Mouse (Mus musculus): ENCODE measurements around the gene Bcam. TPM values are rescaled to one million over a fixed set of nuclear protein-coding genes. Genes with fewer than 3 reads are reported as not detected.

Bcam gene
- polyA plus RNA-seq (2012; rRNA removed) (6.3 and 7.6 TPM in 2 replicates), polyA plus RNA-seq (2014; fragmentation: Nextera tagmentation; extraction: Ambion mirVana) (4.9 and 6.6 TPM in 2 replicates)

DNA sequence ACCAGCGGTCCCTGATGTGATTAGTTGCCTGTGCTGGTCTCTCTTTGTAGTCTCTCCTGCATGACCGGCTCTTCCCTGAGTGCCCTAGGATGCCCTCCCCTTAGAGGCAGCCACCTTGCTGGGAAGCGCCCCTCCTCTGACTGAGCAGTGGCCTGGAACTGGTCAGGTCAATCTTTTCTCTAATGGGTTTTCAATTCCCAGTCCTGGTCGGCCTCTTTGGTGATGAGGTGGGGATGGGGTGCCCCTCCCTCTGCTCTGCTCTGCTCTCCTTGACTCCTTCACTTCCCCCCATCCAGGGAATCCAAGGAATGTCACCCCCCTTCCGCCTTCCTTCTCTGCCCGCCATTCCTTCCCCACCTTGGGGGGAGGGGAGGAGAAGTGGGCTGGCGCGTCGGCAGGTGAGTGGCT is at the start of gene Bcam:
Gene Bcam, minus strand, starts transcription at position 33 of the 408 bp plus-strand sequence.
- peaks cover 28% of the 10 kb centered on the region for H3K27me3 ChIP-seq (ENCODE audit: control insufficient read depth, insufficient read depth, low read length)
- TF ChIP-seq CTCF (IDR thresholded peaks at IDR 0.05; ENCODE audit: low read depth) (no peak), EP300 (IDR thresholded peaks at IDR 0.05; ENCODE audit: low read depth) (no peak)
- H3K4me2 ChIP-seq (ENCODE audit: low read depth) = peak within 1 kb of the TSS; percentile 64
- peak within 1 kb of the TSS; percentile 18; the same call in 1 of the 2 replicates for H3K9ac ChIP-seq (replicated peaks)
- no peak for DNase-seq (ENCODE audit: low read depth in 3 of 3, low spot score in 3 of 3)
- WGBS (ENCODE audit: insufficient replicate concordance) = 6% methylated on average over 9 of the region's 9 CpGs
- H3K36me3 ChIP-seq (replicated peaks; ENCODE audit: control insufficient read depth, insufficient read depth, low read depth) = no peaks in the 10 kb centered on the region
- no peaks in the 10 kb centered on the region for H3K9me3 ChIP-seq (ENCODE audit: control insufficient read depth, low read length)
- 0 out of 4 replicates have a peak, but pooled peaks cover 0 to 2% of the 10 kb centered on the region in 2 experiments for H3K4me1 ChIP-seq (replicated peaks; ENCODE audit: control insufficient read depth in 2 of 2, insufficient read depth in 2 of 2, low read length in 1 of 2)
- peak within 1 kb of the TSS; percentile 28 to 34 for H3K4me3 ChIP-seq (ENCODE audit: insufficient read depth in 1 of 2, low read depth in 2 of 2, low read length in 2 of 2)
- no peak for ATAC-seq (ENCODE audit: insufficient read depth)
- no peak within 1 kb of the TSS for H3K27ac ChIP-seq

DNA sequence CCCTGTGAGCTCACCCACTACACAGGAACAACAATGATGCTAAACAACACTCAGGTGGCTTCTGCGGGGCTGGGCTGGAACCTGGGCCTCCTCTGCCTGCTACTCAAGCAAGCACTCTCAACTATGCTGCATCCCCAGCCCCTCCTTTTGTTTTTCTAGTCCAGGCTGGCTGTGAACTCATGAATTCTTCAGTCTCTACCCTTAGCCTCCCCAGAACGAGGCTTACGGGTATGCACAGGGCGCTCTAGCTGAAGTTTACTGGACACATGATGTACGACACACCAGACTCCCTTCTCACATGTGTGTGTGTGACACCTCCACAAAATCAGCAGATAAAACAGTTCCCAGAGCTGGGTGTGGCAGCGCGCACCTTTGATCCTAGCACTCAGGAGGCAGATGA is 48.1 kb upstream of the Bcam start:
- Histone ChIP-seq H3K27ac (no peak overlapping the region), H3K4me1 (replicated peaks; ENCODE audit: control insufficient read depth in 2 of 2, insufficient read depth in 2 of 2, low read length in 1 of 2) (peaks cover 0 to 23% of the 10 kb centered on the region in 2 experiments; a peak in 3 of 4 replicates)

DNA sequence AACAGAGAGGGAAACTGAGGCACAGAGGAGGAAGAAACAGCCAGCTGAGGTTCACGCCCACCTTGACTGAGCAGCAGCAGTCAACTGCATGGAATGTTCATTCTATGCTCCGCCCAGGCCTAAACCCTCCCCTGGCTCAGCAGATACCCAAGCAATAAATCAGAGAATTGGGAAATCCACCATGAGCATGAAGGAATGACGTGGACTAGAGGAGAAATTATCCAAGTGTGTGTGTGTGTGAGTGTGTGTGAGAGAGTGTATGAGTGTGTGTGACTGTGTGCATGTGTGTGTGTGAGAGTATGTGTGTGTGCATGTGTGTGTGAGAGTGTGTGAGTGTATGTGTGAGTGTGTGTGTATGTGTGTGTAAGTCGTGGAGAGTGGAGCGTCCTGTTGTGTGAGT is 47.6 kb upstream of the Bcam start:
- WGBS (ENCODE audit: insufficient replicate concordance) = 48% methylated on average over 5 of the region's 5 CpGs
- Histone ChIP-seq H3K27me3 (ENCODE audit: control insufficient read depth, insufficient read depth, low read length) (peaks cover 18% of the 10 kb centered on the region), H3K27ac (no peak overlapping the region)

More for the DNA sequence above, 48.1 kb upstream of the Bcam start:
- Histone ChIP-seq H3K9ac (replicated peaks) (no peak overlapping the region), H3K27me3 (ENCODE audit: control insufficient read depth, insufficient read depth, low read length) (peaks cover 19% of the 10 kb centered on the region), H3K4me3 (ENCODE audit: insufficient read depth in 1 of 2, low read depth in 2 of 2, low read length in 2 of 2) (no peak overlapping the region), H3K9me3 (ENCODE audit: control insufficient read depth, low read length) (no peaks in the 10 kb centered on the region), H3K4me2 (ENCODE audit: low read depth) (no peak overlapping the region), H3K36me3 (replicated peaks; ENCODE audit: control insufficient read depth, insufficient read depth, low read depth) (no peaks in the 10 kb centered on the region)
- DNase-seq (ENCODE audit: low read depth in 3 of 3, low spot score in 3 of 3) = no peak
- no peak for ATAC-seq (ENCODE audit: insufficient read depth)
- TF ChIP-seq CTCF (IDR thresholded peaks at IDR 0.05; ENCODE audit: low read depth) (no peak), EP300 (IDR thresholded peaks at IDR 0.05; ENCODE audit: low read depth) (no peak)
- WGBS (ENCODE audit: insufficient replicate concordance) = 60% methylated on average over 7 of the region's 7 CpGs

GRCm38 (mm10) chr7:19817382-19818105 is 46.7 kb upstream of the Bcam start:
- TF ChIP-seq CTCF (IDR thresholded peaks at IDR 0.05; ENCODE audit: low read depth) (no peak), EP300 (IDR thresholded peaks at IDR 0.05; ENCODE audit: low read depth) (no peak)
- no peaks in the 10 kb centered on the region for H3K9me3 ChIP-seq (ENCODE audit: control insufficient read depth, low read length)
- no peak overlapping the region; the same call in 1 of the 2 replicates for H3K9ac ChIP-seq (replicated peaks)
- H3K27me3 ChIP-seq (ENCODE audit: control insufficient read depth, insufficient read depth, low read length) = peaks cover 12% of the 10 kb centered on the region
- H3K4me2 ChIP-seq (ENCODE audit: low read depth) = peak overlapping the region; percentile 58
- DNase-seq (ENCODE audit: low read depth in 3 of 3, low spot score in 3 of 3) (no peak), ATAC-seq (ENCODE audit: insufficient read depth) (peak; percentile 70)
- H3K27ac ChIP-seq = peak overlapping the region; percentile 19; the same call in 1 of the 2 replicates
- 4% methylated on average over 15 of the region's 15 CpGs for WGBS (ENCODE audit: insufficient replicate concordance)
- H3K4me1 ChIP-seq (replicated peaks; ENCODE audit: control insufficient read depth in 2 of 2, insufficient read depth in 2 of 2, low read length in 1 of 2) = peaks cover 0 to 18% of the 10 kb centered on the region in 2 experiments; a peak in 3 of 4 replicates
- H3K4me3 ChIP-seq (ENCODE audit: insufficient read depth in 1 of 2, low read depth in 2 of 2, low read length in 2 of 2) = peak overlapping the region; percentile 38 to 50
- no peaks in the 10 kb centered on the region for H3K36me3 ChIP-seq (replicated peaks; ENCODE audit: control insufficient read depth, insufficient read depth, low read depth)

More for the DNA sequence above, 47.6 kb upstream of the Bcam start:
- Histone ChIP-seq H3K4me1 (replicated peaks; ENCODE audit: control insufficient read depth in 2 of 2, insufficient read depth in 2 of 2, low read length in 1 of 2) (peaks cover 0 to 20% of the 10 kb centered on the region in 2 experiments; a peak in 3 of 4 replicates), H3K4me2 (ENCODE audit: low read depth) (no peak overlapping the region), H3K9me3 (ENCODE audit: control insufficient read depth, low read length) (no peaks in the 10 kb centered on the region), H3K36me3 (replicated peaks; ENCODE audit: control insufficient read depth, insufficient read depth, low read depth) (no peaks in the 10 kb centered on the region), H3K9ac (replicated peaks) (no peak overlapping the region), H3K4me3 (ENCODE audit: insufficient read depth in 1 of 2, low read depth in 2 of 2, low read length in 2 of 2) (no peak overlapping the region)
- ATAC-seq (ENCODE audit: insufficient read depth) (no peak), DNase-seq (ENCODE audit: low read depth in 3 of 3, low spot score in 3 of 3) (no peak)
- TF ChIP-seq CTCF (IDR thresholded peaks at IDR 0.05; ENCODE audit: low read depth) (no peak), EP300 (IDR thresholded peaks at IDR 0.05; ENCODE audit: low read depth) (no peak)

GRCm38 (mm10) chr7:19816224-19816771 is 45.5 kb upstream of the Bcam start:
- peak in 1 of 3 experiments; percentile 55 for DNase-seq (ENCODE audit: low read depth in 3 of 3, low spot score in 3 of 3)
- no peaks in the 10 kb centered on the region; the same call in 1 of the 2 replicates for H3K27me3 ChIP-seq (ENCODE audit: control insufficient read depth, insufficient read depth, low read length)
- peak overlapping the region; percentile 58 for H3K4me2 ChIP-seq (ENCODE audit: low read depth)
- H3K27ac ChIP-seq = no peak overlapping the region
- no peak for TF ChIP-seq EP300 (IDR thresholded peaks at IDR 0.05; ENCODE audit: low read depth)
- no peak for TF ChIP-seq CTCF (IDR thresholded peaks at IDR 0.05; ENCODE audit: low read depth)
- under 1% methylated on average over 28 of the region's 28 CpGs for WGBS (ENCODE audit: insufficient replicate concordance)
- H3K4me1 ChIP-seq (replicated peaks; ENCODE audit: control insufficient read depth in 2 of 2, insufficient read depth in 2 of 2, low read length in 1 of 2) = peaks cover 0 to 18% of the 10 kb centered on the region in 2 experiments; a peak in 3 of 4 replicates
- H3K4me3 ChIP-seq (ENCODE audit: insufficient read depth in 1 of 2, low read depth in 2 of 2, low read length in 2 of 2) = peak overlapping the region; percentile 39 to 50
- H3K9ac ChIP-seq (replicated peaks) = no peak overlapping the region
- ATAC-seq (ENCODE audit: insufficient read depth) = peak; percentile 59
- H3K36me3 ChIP-seq (replicated peaks; ENCODE audit: control insufficient read depth, insufficient read depth, low read depth) = no peaks in the 10 kb centered on the region
- H3K9me3 ChIP-seq (ENCODE audit: control insufficient read depth, low read length) = no peaks in the 10 kb centered on the region
